Mouse (Mus musculus) cerebellum, adult 2 months (tissue): Measurements from ENCODE around the gene Ugt2b36. TPM values are rescaled to one million over a fixed set of nuclear protein-coding genes. Genes with fewer than 3 reads are reported as not detected.
"Not testable (repeated sequence)": the region's sequence is repeated elsewhere in the genome, so short reads cannot be mapped to it uniquely, and the experiment has no call there.

Experiments used
- DNase-seq, 2 experiments: peaks; one replicate each; pipeline ENCODE4 v3.0.0; 2021
- H3K27ac ChIP-seq: fragments of 200-500 bp; 2 replicates; pipeline ENCODE4 v1.5.1; 2012; ENCODE audit warnings: low read length, control low read depth, inconsistent platforms; ENCODE audit not compliant: insufficient read depth
- H3K27me3 ChIP-seq: fragments of 200-500 bp; 2 replicates; pipeline ENCODE4 v1.6.1; 2012; ENCODE audit warnings: inconsistent platforms, mild to moderate bottlenecking, low read length, moderate library complexity; ENCODE audit not compliant: control insufficient read depth, insufficient read depth
- H3K4me1 ChIP-seq: fragments of 200-500 bp; 2 replicates; pipeline ENCODE4 v1.6.1; 2011; ENCODE audit warnings: low read length; ENCODE audit not compliant: control insufficient read depth, insufficient read depth
- H3K4me3 ChIP-seq: fragments of 200-500 bp; replicated peaks from 2 replicates; pipeline ENCODE3; 2011; ENCODE audit warnings: mild to moderate bottlenecking, low read depth, low read length, control low read depth; ENCODE audit not compliant: insufficient read depth
- CTCF ChIP-seq: fragments of 200-500 bp; IDR thresholded peaks from 2 replicates; pipeline ENCODE4 v1.5.1; 2011; ENCODE audit warnings: low read depth, mild to moderate bottlenecking, control low read depth, low read length, moderate library complexity, borderline replicate concordance; ENCODE audit not compliant: insufficient read depth
- POLR2A ChIP-seq: fragments of 200-500 bp; IDR thresholded peaks from 2 replicates; pipeline ENCODE4 v1.6.1; 2011; ENCODE audit warnings: low read length, control low read depth, borderline replicate concordance; ENCODE audit not compliant: insufficient read depth
- WGBS: fragments of 180-500 bp; shearing (Covaris S2); methylation state at CpG from one replicate; pipeline ENCODE4 v1.1.7; 2018; 5-methylcytosine and 5-hydroxymethylcytosine counted together
- polyA plus RNA-seq: library from polyadenylated mRNA; depleted of rRNA; stranded (reverse); fragments of >200 nt; gene quantifications from 2 replicates; pipeline ENCODE4 v1.2.3, GENCODE M21; 2012; rRNA removed

Gene Ugt2b36
- polyA plus RNA-seq: not detected in 2 replicates

DNA sequence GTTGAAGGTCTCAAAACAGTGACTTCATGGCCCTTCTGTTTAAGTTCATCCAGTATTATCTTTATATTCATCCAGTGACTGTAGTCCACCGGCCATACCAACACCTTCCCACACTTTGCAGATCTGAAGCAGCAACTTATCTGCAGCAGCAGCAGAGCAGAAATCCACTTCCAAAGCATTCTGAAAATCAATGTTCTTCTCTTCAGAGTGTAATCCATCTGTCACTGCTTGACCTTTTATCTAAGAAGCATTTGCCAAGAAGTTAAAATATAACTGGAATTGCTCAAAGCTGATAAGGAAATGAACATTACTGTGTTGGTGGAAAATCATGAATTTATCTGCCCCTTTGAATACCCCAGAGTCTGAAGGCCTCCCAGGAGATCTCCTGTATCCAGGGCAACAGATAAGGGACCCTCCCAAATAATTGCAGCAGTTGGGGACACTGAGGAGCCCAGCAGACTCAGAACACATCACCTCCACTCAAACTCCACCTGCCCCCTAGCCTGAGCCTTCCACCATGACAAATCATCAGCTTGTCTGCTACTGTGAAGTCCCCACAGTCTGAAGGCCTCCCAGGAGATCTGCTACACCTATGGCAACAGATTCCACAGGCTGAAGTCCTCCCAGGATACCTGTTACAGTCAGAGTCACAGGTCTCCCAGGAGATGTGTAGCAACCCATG is at the start of gene Ugt2b36:
Gene Ugt2b36 (minus strand): TSS at position 210 of the 682 bp plus-strand sequence.
- H3K27me3 ChIP-seq: no peaks in the 10 kb centered on the region
- H3K27ac ChIP-seq: no peak within 1 kb of the TSS
- H3K4me1 ChIP-seq: no peaks in the 10 kb centered on the region
- no peak for DNase-seq
- no peak for TF ChIP-seq CTCF
- 88% methylated on average over 1 of the region's 1 CpGs for WGBS
- H3K4me3 ChIP-seq: no peak within 1 kb of the TSS

DNA sequence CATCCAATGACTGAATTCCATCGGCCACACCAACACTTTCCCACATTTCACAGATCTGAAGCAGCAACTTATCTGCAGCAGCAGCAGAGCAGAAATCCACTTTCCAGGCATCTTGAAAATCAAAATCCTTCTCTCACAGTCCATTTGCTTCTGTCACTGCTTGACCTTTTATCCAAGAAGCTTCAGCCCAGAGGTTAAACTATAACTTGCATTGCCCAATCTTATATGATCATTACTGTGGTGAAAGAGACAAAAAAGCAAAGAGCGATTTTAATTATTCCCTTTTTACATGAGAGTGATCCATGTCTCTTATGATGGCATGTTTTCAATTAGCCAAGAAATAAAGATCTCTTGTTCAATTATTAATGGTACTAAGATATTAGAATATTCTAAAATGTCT is 47.8 kb upstream of the Ugt2b36 start, which contains the start of gene Ugt2b5:
Gene Ugt2b5 (minus strand): TSS at position 123 of the 400 bp plus-strand sequence.
- 98% methylated on average over 2 of the region's 2 CpGs for WGBS
- DNase-seq, H3K4me1 ChIP-seq, H3K27ac ChIP-seq, H3K4me3 ChIP-seq, H3K27me3 ChIP-seq: not testable (repeated sequence)

DNA sequence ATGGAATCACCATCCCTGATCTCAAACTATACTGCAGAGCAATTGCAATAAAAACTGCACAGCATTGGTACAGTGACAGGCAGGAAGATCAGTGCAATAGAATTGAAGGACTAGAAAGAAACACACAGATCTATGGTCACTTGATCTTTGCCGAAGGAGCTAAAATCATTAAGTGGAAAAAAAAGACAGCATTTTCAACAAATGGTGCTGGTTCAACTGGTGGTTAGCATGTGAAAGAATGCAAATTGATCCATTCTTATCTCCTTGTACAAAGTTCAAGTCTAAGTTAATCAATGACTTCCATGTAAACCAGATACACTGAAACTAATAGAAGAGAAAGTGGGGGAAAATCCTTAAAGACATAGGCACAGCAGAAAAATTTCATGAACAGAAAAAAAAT is 11.3 kb upstream of the Ugt2b36 start:
- DNase-seq, H3K4me3 ChIP-seq, H3K27me3 ChIP-seq, H3K4me1 ChIP-seq, H3K27ac ChIP-seq: not testable (repeated sequence)
- WGBS: 89% methylated on average over 1 of the region's 1 CpGs

DNA sequence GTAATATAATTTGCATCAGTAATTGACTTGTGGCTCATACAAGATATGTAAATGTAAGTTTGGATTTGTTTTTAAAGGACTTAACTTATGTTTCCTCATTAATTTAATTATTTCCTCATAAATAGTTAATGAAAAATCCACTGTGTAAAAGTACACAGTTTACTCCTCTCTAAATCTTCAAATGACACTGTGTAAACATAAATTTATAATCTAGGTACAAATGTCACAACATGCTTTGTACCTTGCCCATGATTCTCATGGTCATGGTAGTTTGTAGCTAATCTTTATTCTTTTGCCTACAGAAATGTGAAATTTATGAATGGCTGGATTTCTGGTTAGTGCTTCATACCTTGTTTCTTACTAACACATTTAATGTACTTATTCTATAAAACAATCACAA is 1.2 kb downstream of the Ugt2b36 start:
- Histone ChIP-seq H3K4me3 (no peak overlapping the region), H3K4me1 (no peaks in the 10 kb centered on the region), H3K27me3 (no peaks in the 10 kb centered on the region), H3K27ac (no peak overlapping the region)
- no peak for DNase-seq
- TF ChIP-seq CTCF (no peak), POLR2A (no peak)

DNA sequence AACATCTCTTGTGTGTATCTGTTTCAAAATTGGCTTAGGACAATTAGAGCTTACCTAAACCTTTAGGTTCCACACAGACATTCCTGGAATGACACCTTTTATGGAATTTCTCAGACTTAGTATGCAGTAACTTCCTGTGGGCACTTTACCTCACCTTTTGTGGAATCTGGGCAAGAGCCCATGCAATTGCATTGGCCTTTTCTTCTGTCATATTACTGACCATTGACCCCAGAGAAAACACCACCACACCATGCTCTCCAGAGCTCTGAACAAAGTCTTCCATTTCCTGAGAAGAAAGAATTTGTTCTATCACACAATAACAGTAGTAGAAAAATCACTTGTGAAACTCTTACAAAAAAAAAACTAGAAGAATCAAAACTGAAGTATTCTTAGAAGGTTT is 3.1 kb downstream of the Ugt2b36 start:
- no peak overlapping the region for H3K4me3 ChIP-seq
- DNase-seq: no peak
- H3K27ac ChIP-seq: no peak overlapping the region
- TF ChIP-seq CTCF: no peak
- no peak for TF ChIP-seq POLR2A
- H3K4me1 ChIP-seq: no peaks in the 10 kb centered on the region
- no peaks in the 10 kb centered on the region for H3K27me3 ChIP-seq

DNA sequence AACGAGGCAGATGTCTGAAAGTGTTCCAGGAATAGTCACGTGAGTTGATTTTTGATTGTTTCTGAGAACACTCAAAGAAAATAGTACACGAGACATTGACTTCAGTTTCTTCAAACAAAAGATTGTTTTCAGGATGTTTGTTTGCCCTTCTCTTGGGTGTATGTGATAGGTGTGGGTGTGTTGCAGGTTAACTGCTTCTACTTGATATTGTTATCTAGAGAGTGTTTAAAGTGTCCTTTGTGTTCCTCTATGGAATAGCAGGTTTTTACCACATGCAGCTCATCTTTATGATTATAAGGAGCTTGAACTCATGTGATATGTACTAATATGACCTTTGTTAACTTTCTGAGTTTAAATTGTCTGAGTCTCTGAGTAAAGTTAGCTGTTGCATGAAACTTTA is 6.1 kb downstream of the Ugt2b36 start:
- H3K4me1 ChIP-seq: no peaks in the 10 kb centered on the region
- H3K4me3 ChIP-seq: no peak overlapping the region
- no peaks in the 10 kb centered on the region for H3K27me3 ChIP-seq
- DNase-seq: no peak
- TF ChIP-seq CTCF (no peak), POLR2A (no peak)
- 70% methylated on average over 3 of the region's 3 CpGs for WGBS
- H3K27ac ChIP-seq: no peak overlapping the region

DNA sequence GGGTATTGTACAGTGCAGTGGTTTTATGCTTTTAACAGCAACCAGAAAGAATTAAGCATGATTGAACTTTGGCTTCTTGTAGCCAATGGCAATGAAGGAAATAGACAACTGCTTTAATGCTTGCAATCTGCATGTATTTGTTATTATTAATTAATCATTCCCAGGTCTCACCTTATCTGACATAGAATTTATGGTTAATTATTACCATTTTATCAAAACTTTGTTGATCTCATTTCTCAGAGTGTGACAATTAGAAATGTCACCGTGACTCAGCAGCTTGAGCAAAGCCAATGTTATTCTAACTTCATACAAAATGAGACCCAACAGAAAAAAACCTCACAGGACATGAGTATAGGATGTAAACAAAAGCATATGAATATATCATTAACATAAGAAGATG is 61.7 kb downstream of the Ugt2b36 start:
- Histone ChIP-seq H3K4me3 (no peak overlapping the region), H3K27ac (no peak overlapping the region), H3K4me1 (no peaks in the 10 kb centered on the region), H3K27me3 (no peaks in the 10 kb centered on the region)
- 83% methylated on average over 1 of the region's 1 CpGs for WGBS
- DNase-seq: no peak
- TF ChIP-seq POLR2A: no peak
- no peak for TF ChIP-seq CTCF

DNA sequence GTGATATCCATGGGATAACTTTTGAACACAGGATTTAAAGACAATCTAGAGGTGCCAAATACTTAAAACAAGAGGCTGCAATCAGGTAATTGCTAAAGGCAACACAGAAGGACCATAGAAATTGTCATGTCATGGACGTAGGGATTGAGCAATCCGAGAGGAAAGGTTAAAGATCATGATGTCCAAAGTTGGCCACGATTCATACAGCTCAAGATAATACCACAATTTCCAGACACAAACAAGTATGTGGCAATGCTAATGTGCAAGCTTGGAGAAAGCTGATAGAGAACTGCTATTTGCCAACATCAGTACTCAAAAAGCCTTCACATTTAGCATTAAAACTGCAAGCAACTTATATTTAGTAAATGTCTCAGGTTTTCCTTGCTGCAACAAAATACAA is 65.0 kb downstream of the Ugt2b36 start:
- Histone ChIP-seq H3K4me1 (no peaks in the 10 kb centered on the region), H3K4me3 (no peak overlapping the region), H3K27ac (no peak overlapping the region), H3K27me3 (no peaks in the 10 kb centered on the region)
- WGBS: 72% methylated on average over 3 of the region's 3 CpGs
- no peak for DNase-seq
- TF ChIP-seq POLR2A (no peak), CTCF (no peak)

Other genes with a start within 250 kb of the Ugt2b36 start
- gene Ugt2b34, start 185.6 kb downstream of the Ugt2b36 start, polyA plus RNA-seq: not detected in 2 replicates
- not detected in 2 replicates for gene Ugt2b1, start 166.0 kb downstream of the Ugt2b36 start, polyA plus RNA-seq
- not detected in 2 replicates for gene Ugt2b35, start 91.7 kb downstream of the Ugt2b36 start, polyA plus RNA-seq
- 0.15 and 0.17 TPM in 2 replicates for gene Ugt2b5, start 47.8 kb upstream of the Ugt2b36 start, polyA plus RNA-seq
- not detected in 2 replicates for gene Ugt2b37, start 162.2 kb upstream of the Ugt2b36 start, polyA plus RNA-seq
- gene Ugt2a3, start 244.6 kb upstream of the Ugt2b36 start, polyA plus RNA-seq: not detected in 2 replicates